Mouse (Mus musculus) stomach, embryonic 16.5 days (tissue): ENCODE data around the gene Dnajc8. TPM values are rescaled to one million over a fixed set of nuclear protein-coding genes. Genes with fewer than 3 reads are reported as not detected.

Source experiments
- ATAC-seq: fragments of 200-750 bp; cut with Nextera tagmentation; 2 replicates; pipeline ENCODE4 v1.8.0; 2017; ENCODE audit warnings: moderate number of reproducible peaks, moderate TSS enrichment; ENCODE audit not compliant: insufficient read depth, low FRiP score
- H3K27ac ChIP-seq: fragments of 300-500 bp; sonication (generic); 2 replicates; pipeline ENCODE4 v1.5.1; 2014; ENCODE audit warnings: low read length
- H3K27me3 ChIP-seq: fragments of 300-500 bp; sonication (generic); 2 replicates; pipeline ENCODE4 v1.6.1; 2014; ENCODE audit warnings: low read length, control low read depth, mixed read lengths; ENCODE audit not compliant: control insufficient read depth, insufficient read depth
- H3K36me3 ChIP-seq: fragments of 300-500 bp; sonication (generic); 2 replicates; pipeline ENCODE4 v1.6.1; 2014; ENCODE audit warnings: low read length; ENCODE audit not compliant: control insufficient read depth, insufficient read depth
- H3K4me1 ChIP-seq: fragments of 300-500 bp; sonication (generic); 2 replicates; pipeline ENCODE4 v1.6.1; 2014; ENCODE audit warnings: low read length, control low read depth, mixed read lengths; ENCODE audit not compliant: control insufficient read depth, insufficient read depth
- H3K4me2 ChIP-seq: fragments of 300-500 bp; sonication (generic); 2 replicates; pipeline ENCODE4 v1.6.1; 2014; ENCODE audit warnings: low read depth, low read length, mixed read lengths
- H3K4me3 ChIP-seq: fragments of 300-500 bp; sonication (generic); replicated peaks from 2 replicates; pipeline ENCODE4 v1.5.1; 2014; ENCODE audit warnings: mild to moderate bottlenecking, low read length
- H3K9ac ChIP-seq: fragments of 300-500 bp; sonication (generic); 2 replicates; pipeline ENCODE4 v1.6.1; 2014; ENCODE audit warnings: low read length
- H3K9me3 ChIP-seq: fragments of 300-500 bp; sonication (generic); replicated peaks from 2 replicates; pipeline ENCODE4 v1.6.1; 2016; ENCODE audit warnings: low read length, control low read depth; ENCODE audit not compliant: control insufficient read depth
- WGBS: fragments of 180-500 bp; shearing (Covaris S2); extraction: QIAGEN DNeasy Blood & Tissue Kit; methylation state at CpG from one replicate; pipeline ENCODE4 v1.1.7; 2014; 5-methylcytosine and 5-hydroxymethylcytosine counted together
- polyA plus RNA-seq: library from polyadenylated mRNA; unstranded; fragments of >200 nt; fragmentation: Nextera tagmentation; extraction: Ambion mirVana; gene quantifications from 2 replicates; pipeline ENCODE4 v1.2.1, GENCODE M21; 2015

Dnajc8 gene
- 138 and 149 TPM in 2 replicates for polyA plus RNA-seq

DNA sequence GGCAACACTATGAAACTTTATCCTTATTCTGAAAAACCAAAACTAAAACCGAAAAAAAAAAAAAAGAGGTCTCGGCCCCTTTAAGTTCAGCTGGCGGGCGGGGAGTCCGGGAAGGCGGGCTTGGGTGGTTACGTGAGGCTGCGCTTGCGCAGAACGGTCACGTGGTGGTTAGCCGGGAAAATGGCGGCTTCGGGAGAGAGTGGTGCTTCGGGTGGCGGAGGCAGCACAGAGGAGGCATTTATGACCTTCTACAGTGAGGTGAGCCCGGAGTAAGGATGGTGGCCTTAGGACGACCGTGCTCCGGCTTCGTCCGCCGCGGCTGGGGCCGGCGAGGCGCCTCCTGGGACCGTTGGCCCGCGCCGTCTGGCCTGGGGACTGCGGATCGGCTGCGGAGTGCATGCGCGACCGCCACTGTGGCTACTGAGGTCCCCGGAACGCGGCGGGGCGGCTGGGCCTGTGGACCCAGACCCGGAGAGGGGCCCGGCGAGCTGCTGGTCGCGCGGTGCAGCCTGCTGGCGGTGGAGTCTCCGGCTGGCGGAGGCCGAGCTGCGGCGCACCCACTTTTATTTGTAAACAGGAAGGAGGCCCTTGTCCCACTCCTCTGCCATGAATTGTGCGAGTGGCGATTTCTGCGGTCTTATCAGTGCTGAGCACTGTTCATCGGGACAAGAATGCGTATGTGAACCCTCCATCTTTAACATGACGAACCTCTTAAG lies at the start of gene Dnajc8:
Dnajc8 (plus strand) TSS at position 145 of the 716 bp plus-strand sequence.
- Histone ChIP-seq H3K27me3 (no peaks in the 10 kb centered on the region), H3K9me3 (no peaks in the 10 kb centered on the region), H3K4me2 (peak within 1 kb of the TSS; percentile 95), H3K36me3 (peaks cover 6% of the 10 kb centered on the region; the same call in 1 of the 2 replicates), H3K27ac (peak within 1 kb of the TSS; percentile 74), H3K4me3 (peak within 1 kb of the TSS; percentile 99), H3K4me1 (peaks cover 29% of the 10 kb centered on the region), H3K9ac (peak within 1 kb of the TSS; percentile 95)
- WGBS: under 1% methylated on average over 60 of the region's 60 CpGs
- ATAC-seq: peak; percentile 72

DNA sequence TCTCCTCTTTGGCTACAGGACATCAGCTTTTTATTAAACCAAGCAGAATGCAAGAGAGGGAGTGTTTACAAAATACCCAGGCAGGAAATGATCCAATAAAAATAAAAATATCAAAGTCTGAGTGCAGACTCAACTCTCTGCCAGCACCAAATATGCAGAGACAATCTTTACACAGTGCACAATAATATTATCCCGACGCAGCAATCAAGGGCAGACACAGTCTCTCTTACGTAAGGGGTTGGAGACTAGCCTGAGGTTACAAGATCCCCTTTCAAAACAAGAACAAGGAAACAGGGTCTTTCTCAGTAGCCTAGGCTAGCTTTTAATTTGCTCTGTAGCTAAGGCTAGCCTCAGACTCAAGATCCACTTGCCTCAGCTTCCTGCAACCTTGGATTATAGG lies 46.8 kb upstream of the Dnajc8 start:
- Histone ChIP-seq H3K36me3 (no peaks in the 10 kb centered on the region), H3K4me2 (no peak overlapping the region), H3K27me3 (no peaks in the 10 kb centered on the region), H3K9ac (no peak overlapping the region), H3K27ac (no peak overlapping the region), H3K4me3 (no peak overlapping the region), H3K9me3 (no peaks in the 10 kb centered on the region), H3K4me1 (no peaks in the 10 kb centered on the region)
- WGBS: 78% methylated on average over 3 of the region's 3 CpGs
- ATAC-seq: no peak

DNA sequence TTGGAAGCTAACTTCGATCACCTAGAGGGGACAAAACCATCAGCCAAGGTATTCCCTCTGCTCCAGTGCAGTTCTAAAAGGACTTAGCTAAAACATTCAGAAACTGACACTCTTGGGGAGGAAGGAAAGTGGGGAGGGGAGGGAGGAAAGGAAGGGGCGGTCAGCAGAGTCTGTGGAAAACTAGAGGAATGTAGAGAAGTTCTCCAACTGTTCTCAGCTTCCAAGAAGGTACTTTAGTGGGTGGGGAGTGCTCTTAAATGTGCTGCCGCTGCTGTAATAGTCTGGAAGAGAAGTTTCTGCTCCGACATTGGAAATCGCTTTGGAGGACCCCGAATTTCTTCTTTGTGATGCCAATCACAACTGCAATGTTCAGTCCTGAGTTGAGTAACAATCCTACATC lies 46.4 kb upstream of the Dnajc8 start:
- no peaks in the 10 kb centered on the region for H3K9me3 ChIP-seq
- no peak overlapping the region for H3K4me2 ChIP-seq
- no peak overlapping the region for H3K4me3 ChIP-seq
- H3K9ac ChIP-seq: no peak overlapping the region
- ATAC-seq: no peak
- no peaks in the 10 kb centered on the region for H3K27me3 ChIP-seq
- WGBS: 65% methylated on average over 6 of the region's 6 CpGs
- no peaks in the 10 kb centered on the region for H3K4me1 ChIP-seq
- no peaks in the 10 kb centered on the region for H3K36me3 ChIP-seq
- H3K27ac ChIP-seq: no peak overlapping the region

DNA sequence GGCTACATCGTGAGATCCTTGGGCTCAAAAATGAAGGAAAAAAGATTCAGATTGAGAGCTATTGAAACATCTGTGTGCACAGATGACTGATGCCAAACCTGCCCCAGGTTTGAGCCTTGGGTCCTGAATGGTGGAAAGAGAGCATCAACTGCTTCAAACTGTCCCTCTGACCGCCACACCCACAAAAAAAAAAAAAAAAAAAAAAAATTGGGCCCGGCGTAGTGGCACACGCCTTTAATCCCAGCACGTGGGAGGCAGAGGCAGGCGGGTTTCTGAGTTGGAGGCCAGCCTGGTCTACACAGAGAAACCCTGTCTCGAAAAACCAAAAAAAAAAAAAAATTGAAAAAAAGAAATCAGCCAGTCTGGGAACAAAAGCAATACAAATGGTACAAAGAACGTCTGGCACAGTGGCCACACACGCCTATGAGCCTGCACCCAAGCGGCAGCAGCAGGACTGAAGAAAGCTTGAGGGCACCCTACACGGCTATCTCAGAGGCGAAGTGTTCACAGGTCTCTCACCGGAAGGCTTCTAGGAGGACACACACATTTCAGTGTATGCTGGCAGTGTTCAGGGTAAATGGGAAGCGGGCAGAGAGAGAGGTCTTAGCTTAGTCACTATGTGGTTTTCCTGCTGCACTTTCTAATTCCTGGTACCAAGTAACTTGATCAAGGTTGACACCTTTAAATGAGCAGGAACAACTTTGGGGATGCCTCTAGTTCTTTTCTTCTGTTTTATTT lies 44.9 kb upstream of the Dnajc8 start:
- no peak for ATAC-seq
- no peaks in the 10 kb centered on the region for H3K36me3 ChIP-seq
- no peaks in the 10 kb centered on the region for H3K27me3 ChIP-seq
- no peaks in the 10 kb centered on the region for H3K4me1 ChIP-seq
- H3K4me2 ChIP-seq: no peak overlapping the region
- no peaks in the 10 kb centered on the region for H3K9me3 ChIP-seq
- WGBS: 88% methylated on average over 15 of the region's 15 CpGs
- no peak overlapping the region for H3K27ac ChIP-seq
- H3K9ac ChIP-seq: no peak overlapping the region
- no peak overlapping the region for H3K4me3 ChIP-seq

DNA sequence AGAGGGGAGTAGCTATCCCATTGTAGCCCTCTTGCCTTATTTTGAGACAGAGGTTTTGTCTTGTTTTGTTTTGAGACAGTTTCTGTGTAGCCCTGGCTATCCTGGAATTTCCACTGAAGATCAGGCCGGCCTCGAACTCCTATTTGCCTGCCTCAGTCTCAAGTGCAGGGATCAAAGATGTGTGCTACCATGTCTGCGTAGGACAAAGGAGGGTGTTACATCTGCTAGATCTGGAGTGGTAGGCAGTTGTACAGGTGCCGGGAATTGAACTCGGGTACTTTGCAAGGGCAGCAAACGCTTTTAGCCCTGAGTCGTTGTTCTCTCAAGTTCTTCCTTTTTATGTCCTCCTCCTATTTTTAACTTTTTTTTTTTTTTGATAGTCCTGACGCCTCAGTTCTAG lies 44.3 kb upstream of the Dnajc8 start:
- H3K4me2 ChIP-seq: no peak overlapping the region
- H3K27ac ChIP-seq: no peak overlapping the region
- no peaks in the 10 kb centered on the region for H3K27me3 ChIP-seq
- H3K36me3 ChIP-seq: no peaks in the 10 kb centered on the region
- 88% methylated on average over 8 of the region's 8 CpGs for WGBS
- H3K4me3 ChIP-seq: no peak overlapping the region
- H3K9me3 ChIP-seq: no peaks in the 10 kb centered on the region
- no peaks in the 10 kb centered on the region for H3K4me1 ChIP-seq
- ATAC-seq: no peak
- H3K9ac ChIP-seq: no peak overlapping the region

DNA sequence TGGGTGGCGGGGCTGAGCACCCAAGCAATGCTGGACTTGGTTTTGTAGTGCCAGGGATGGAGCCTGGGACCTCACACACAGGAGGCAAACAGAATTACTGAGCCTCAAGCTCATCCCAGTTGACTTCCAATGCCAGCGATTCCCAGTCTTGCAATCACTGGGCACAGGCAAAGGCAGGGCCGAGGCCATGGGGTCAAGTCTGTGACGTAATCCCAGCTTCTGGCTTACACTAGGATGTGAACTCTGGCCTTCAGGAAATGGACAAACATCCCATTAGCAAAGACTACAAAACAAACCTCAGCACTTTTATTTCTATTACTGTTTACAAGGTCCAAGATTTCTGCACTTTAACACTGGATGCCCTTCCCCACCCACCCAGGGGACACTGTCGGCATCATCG lies 43.6 kb upstream of the Dnajc8 start:
- Histone ChIP-seq H3K4me2 (no peak overlapping the region), H3K9me3 (no peaks in the 10 kb centered on the region), H3K4me3 (no peak overlapping the region), H3K36me3 (peaks cover 3% of the 10 kb centered on the region; the same call in 1 of the 2 replicates), H3K9ac (no peak overlapping the region), H3K27ac (no peak overlapping the region), H3K27me3 (no peaks in the 10 kb centered on the region), H3K4me1 (no peaks in the 10 kb centered on the region)
- no peak for ATAC-seq
- WGBS: 78% methylated on average over 6 of the region's 6 CpGs

DNA sequence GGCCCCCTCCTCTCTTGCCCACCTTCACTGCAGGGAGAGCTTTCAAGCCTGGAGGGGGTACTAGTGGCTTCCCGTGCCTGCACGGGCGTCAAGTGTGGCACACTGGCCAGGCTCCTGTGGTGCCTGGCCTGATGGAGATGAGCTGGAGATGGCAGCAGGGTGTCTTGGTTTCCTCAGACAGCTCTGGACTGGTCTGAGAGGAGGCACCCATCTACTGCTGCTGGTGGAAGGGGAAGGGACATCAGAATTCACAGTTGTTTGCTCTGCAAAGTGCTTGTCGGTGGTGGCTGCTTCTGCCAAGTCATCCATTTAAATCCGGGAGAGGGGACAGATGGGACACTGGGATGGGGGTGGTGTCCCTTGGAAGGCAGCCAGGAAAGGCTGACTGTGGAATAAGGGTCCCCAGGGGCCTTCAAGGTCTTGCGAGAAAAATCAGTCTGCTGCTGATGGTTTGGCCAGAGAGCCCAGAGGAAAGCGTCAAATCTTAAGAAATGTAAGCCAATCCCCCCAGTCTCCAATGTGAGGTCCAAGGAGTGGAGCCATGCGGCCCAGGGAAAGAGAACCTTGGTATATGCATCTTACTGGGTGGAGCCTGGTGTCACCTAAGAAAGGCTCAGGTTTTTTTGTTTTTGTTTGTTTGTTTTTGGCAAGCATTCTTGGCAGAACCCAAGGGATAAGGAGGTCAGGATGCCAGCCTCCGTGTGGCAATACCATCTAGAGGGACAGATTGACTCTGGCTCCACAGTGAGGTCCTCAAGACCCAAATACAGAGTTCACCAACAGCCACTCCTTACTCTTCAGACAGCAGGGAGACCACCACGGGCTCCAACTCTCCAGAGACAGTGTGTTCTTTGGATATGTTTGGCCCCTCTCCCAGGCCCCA lies 42.9 kb upstream of the Dnajc8 start:
- ATAC-seq: peak; percentile 48; the same call in 1 of the 2 replicates
- 62% methylated on average over 10 of the region's 10 CpGs for whole genome bisulfite sequencing

DNA sequence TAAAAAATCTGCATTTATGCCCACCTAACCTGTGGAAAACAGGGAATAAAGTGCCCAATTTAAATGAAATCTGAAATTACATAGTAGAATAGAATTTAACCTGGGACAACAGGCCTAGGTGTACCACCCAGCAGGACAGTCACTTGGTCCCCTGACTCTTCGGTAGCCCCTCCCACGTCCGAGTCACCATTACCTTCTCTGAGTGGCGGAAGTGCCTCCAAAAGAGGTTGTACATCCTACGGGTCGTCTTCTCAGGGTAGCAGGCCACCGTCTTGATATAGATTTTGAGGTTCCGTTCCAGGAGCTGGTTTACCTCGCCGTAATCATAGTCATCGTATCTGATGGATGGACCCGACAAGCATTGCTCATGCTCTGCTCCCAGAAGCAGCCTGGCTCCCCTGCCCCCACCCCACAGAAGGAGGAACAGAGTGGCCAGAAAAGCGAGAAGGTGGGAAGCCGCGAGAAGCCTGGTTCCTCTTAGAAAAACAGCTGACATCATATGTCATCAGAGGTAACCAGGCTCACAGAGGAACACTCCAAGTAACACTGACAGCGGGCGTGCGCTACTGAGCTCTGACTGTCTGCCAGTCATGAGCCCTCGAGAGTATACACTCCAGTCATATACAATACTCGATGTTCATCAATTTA lies 41.0 kb upstream of the Dnajc8 start:
- Histone ChIP-seq H3K4me1 (no peaks in the 10 kb centered on the region), H3K4me3 (no peak overlapping the region), H3K9ac (no peak overlapping the region), H3K27me3 (no peaks in the 10 kb centered on the region), H3K27ac (no peak overlapping the region), H3K36me3 (peaks cover 13% of the 10 kb centered on the region), H3K4me2 (no peak overlapping the region), H3K9me3 (no peaks in the 10 kb centered on the region)
- no peak for ATAC-seq
- 85% methylated on average over 20 of the region's 20 CpGs for WGBS

More for the DNA sequence above, 42.9 kb upstream of the Dnajc8 start:
- H3K4me1 ChIP-seq: no peaks in the 10 kb centered on the region
- H3K4me3 ChIP-seq: no peak overlapping the region
- H3K9me3 ChIP-seq: no peaks in the 10 kb centered on the region
- H3K4me2 ChIP-seq: no peak overlapping the region
- no peaks in the 10 kb centered on the region for H3K27me3 ChIP-seq
- no peak overlapping the region for H3K9ac ChIP-seq
- no peak overlapping the region for H3K27ac ChIP-seq
- H3K36me3 ChIP-seq: peaks cover 4% of the 10 kb centered on the region; the same call in 1 of the 2 replicates
